9 mouse cellular contexts compared by ENCODE assay signal in the genomic region with DNA sequence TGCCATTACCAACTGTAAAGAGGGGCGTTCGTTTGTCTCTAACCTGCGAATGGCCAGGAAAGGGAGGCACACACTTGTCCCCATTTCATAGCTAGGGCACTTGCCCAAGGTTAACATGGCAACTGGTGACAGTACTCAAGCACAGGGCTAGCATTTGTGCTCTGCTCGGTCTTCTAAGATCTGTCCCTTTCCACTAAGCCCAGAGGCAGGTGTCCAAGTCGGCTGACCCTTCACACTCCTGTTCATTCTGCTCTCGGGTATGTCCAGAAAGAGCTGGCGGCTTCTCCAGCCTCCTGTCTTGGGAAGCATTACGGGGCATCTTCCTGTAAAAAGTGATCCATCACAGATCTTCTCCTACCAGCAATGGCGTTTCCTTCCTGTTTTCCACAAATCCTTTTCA. TPM values are rescaled to one million over a fixed set of nuclear protein-coding genes. Genes with fewer than 3 reads are reported as not detected.
A peak's percentile ranks its signal among the peaks of the same experiment; 100 is the strongest.
DNase-seq lines count a peak whose midpoint lies in the region; ATAC-seq lines count a peak whose summit lies in the region.
"Had no signal": no experiment of that assay in that cellular context is flagged by ENCODE, and none has a peak within 500 bp of the region (broad histone marks: within the 10 kb centered on the region; RNA-seq: fewer than 3 reads in every experiment).

No protein-coding gene starts in this region.

- H3K4me3 ChIP-seq in heart, embryonic 16.5 days (ENCODE audit: low read length) = peak overlapping the region; percentile 82
- H3K4me3 ChIP-seq in embryonic facial prominence, embryonic 15.5 days (replicated peaks) = peak overlapping the region; percentile 66
- peak overlapping the region; percentile 62; the same call in 1 of the 2 replicates for H3K4me3 ChIP-seq in kidney, embryonic 14.5 days (ENCODE audit: low read length)
- peak overlapping the region; percentile 35; the same call in 1 of the 2 replicates for H3K4me3 ChIP-seq in midbrain, embryonic 15.5 days

- no peaks in the 10 kb centered on the region for H3K36me3 ChIP-seq in heart, embryonic 16.5 days (ENCODE audit: control insufficient read depth, insufficient read depth)
- H3K36me3 ChIP-seq in embryonic facial prominence, embryonic 15.5 days = no peaks in the 10 kb centered on the region
- H3K36me3 ChIP-seq in kidney, embryonic 14.5 days (ENCODE audit: control insufficient read depth, insufficient read depth, low read length) = no peaks in the 10 kb centered on the region
- H3K36me3 ChIP-seq in midbrain, embryonic 15.5 days (replicated peaks) = no peaks in the 10 kb centered on the region

- peaks cover 15% of the 10 kb centered on the region for H3K4me1 ChIP-seq in heart, embryonic 16.5 days (ENCODE audit: control insufficient read depth, insufficient read depth, low read length)
- H3K4me1 ChIP-seq in embryonic facial prominence, embryonic 15.5 days = peaks cover 30% of the 10 kb centered on the region
- H3K4me1 ChIP-seq in kidney, embryonic 14.5 days (ENCODE audit: control insufficient read depth, insufficient read depth, low read length) = peaks cover 25% of the 10 kb centered on the region
- peaks cover 14% of the 10 kb centered on the region for H3K4me1 ChIP-seq in midbrain, embryonic 15.5 days

- H3K4me2 ChIP-seq in heart, embryonic 16.5 days (ENCODE audit: low read depth, low read length) = peak overlapping the region; percentile 99
- peak overlapping the region; percentile 94 for H3K4me2 ChIP-seq in embryonic facial prominence, embryonic 15.5 days (replicated peaks)
- peak overlapping the region; percentile 96 for H3K4me2 ChIP-seq in kidney, embryonic 14.5 days (replicated peaks; ENCODE audit: low read depth, low read length)
- peak overlapping the region; percentile 70 for H3K4me2 ChIP-seq in midbrain, embryonic 15.5 days

- 34% methylated on average over 9 of the region's 9 CpGs for WGBS in heart, embryonic 16.5 days
- WGBS in embryonic facial prominence, embryonic 15.5 days = 36% methylated on average over 9 of the region's 9 CpGs
- 24% methylated on average over 9 of the region's 9 CpGs for WGBS in kidney, embryonic 14.5 days
- WGBS in midbrain, embryonic 15.5 days = 46% methylated on average over 9 of the region's 9 CpGs

- no peak overlapping the region for H3K27ac ChIP-seq in heart, embryonic 16.5 days (ENCODE audit: low read length)
- H3K27ac ChIP-seq in embryonic facial prominence, embryonic 15.5 days (replicated peaks) = no peak overlapping the region
- no peak overlapping the region for H3K27ac ChIP-seq in kidney, embryonic 14.5 days (ENCODE audit: low read depth, low read length)
- H3K27ac ChIP-seq in midbrain, embryonic 15.5 days = no peak overlapping the region

- no peak for DNase-seq in heart, adult 18-20 months
- no peak for DNase-seq in right cerebral cortex, postnatal 14 days
- no peak for DNase-seq in thymus, postnatal 10 days (ENCODE audit: low spot score in 2 of 2)

- H3K9ac ChIP-seq in heart, embryonic 16.5 days (ENCODE audit: low read length) = no peak overlapping the region; the same call in 1 of the 2 replicates
- H3K9ac ChIP-seq in embryonic facial prominence, embryonic 15.5 days = no peak overlapping the region
- H3K9ac ChIP-seq in kidney, embryonic 14.5 days (ENCODE audit: low read depth, low read length) = no peak overlapping the region
- H3K9ac ChIP-seq in midbrain, embryonic 15.5 days = no peak overlapping the region

- peaks cover 8% of the 10 kb centered on the region; the same call in 1 of the 2 replicates for H3K27me3 ChIP-seq in heart, embryonic 16.5 days (ENCODE audit: control insufficient read depth, insufficient read depth, low read length)
- H3K27me3 ChIP-seq in embryonic facial prominence, embryonic 15.5 days = no peaks in the 10 kb centered on the region
- H3K27me3 ChIP-seq in kidney, embryonic 14.5 days (ENCODE audit: control insufficient read depth, insufficient read depth, low read length) = no peaks in the 10 kb centered on the region
- H3K27me3 ChIP-seq in midbrain, embryonic 15.5 days (replicated peaks) = peaks cover 13% of the 10 kb centered on the region

- no peaks in the 10 kb centered on the region for H3K9me3 ChIP-seq in heart, embryonic 16.5 days (replicated peaks; ENCODE audit: control insufficient read depth, low read length)
- no peaks in the 10 kb centered on the region for H3K9me3 ChIP-seq in embryonic facial prominence, embryonic 15.5 days (replicated peaks)
- H3K9me3 ChIP-seq in kidney, embryonic 14.5 days (ENCODE audit: control insufficient read depth, low read length) = no peaks in the 10 kb centered on the region
- H3K9me3 ChIP-seq in midbrain, embryonic 15.5 days = no peaks in the 10 kb centered on the region

- no peak for ATAC-seq in heart, embryonic 16.5 days (replicated peaks; ENCODE audit: extremely low read depth, insufficient read depth, low FRiP score)
- no peak for ATAC-seq in embryonic facial prominence, embryonic 15.5 days (ENCODE audit: insufficient number of reproducible peaks, low FRiP score, low TSS enrichment, low read depth)
- no peak for ATAC-seq in kidney, embryonic 14.5 days (ENCODE audit: low FRiP score, low TSS enrichment)
- ATAC-seq in midbrain, embryonic 15.5 days (replicated peaks) = no peak
- ATAC-seq in frontal cortex, adult (ENCODE audit: low TSS enrichment) = no peak

RNA-seq across cellular contexts. Expression of a gene that starts 0.4 kb away (rescaled TPM):
- polyA plus RNA-seq in heart, embryonic 16.5 days (2015; fragmentation: Nextera tagmentation; extraction: Ambion mirVana) = 23.0 and 27.7 TPM in 2 replicates
- total RNA-seq in heart, adult 18-20 months (2021) = 1 to 10 TPM; 7.9 to 8.5 TPM
- polyA plus RNA-seq in embryonic facial prominence, embryonic 15.5 days (2015; fragmentation: Nextera tagmentation; extraction: Ambion mirVana) = 82.8 and 87.4 TPM in 2 replicates
- polyA plus RNA-seq in kidney, embryonic 14.5 days (2014; fragmentation: Nextera tagmentation; extraction: Ambion mirVana) = 28.8 and 33.4 TPM in 2 replicates
- 3.8 and 4.6 TPM in 2 replicates for polyA plus RNA-seq in midbrain, embryonic 15.5 days (2015; fragmentation: Nextera tagmentation; extraction: Ambion mirVana)

RNA-seq across cellular contexts. Expression of a gene that starts 20.4 kb away (rescaled TPM):
- polyA plus RNA-seq in heart, embryonic 16.5 days (2015; fragmentation: Nextera tagmentation; extraction: Ambion mirVana) = 0.97 and 1.0 TPM in 2 replicates
- under 1 TPM; 0.67 to 0.72 TPM for total RNA-seq in heart, adult 18-20 months (2021)
- polyA plus RNA-seq in embryonic facial prominence, embryonic 15.5 days (2015; fragmentation: Nextera tagmentation; extraction: Ambion mirVana) = 5.3 and 8.4 TPM in 2 replicates
- polyA plus RNA-seq in kidney, embryonic 14.5 days (2014; fragmentation: Nextera tagmentation; extraction: Ambion mirVana) = 0.69 and 1.0 TPM in 2 replicates
- 6.8 and 8.5 TPM in 2 replicates for polyA plus RNA-seq in midbrain, embryonic 15.5 days (2015; fragmentation: Nextera tagmentation; extraction: Ambion mirVana)
- total RNA-seq: liver, adult 2 months had no signal
- polyA plus RNA-seq: liver, adult 2 months had no signal

RNA-seq across cellular contexts. Expression of a gene that starts 34.6 kb away (rescaled TPM):
- 35.8 and 36.4 TPM in 2 replicates for polyA plus RNA-seq in heart, embryonic 16.5 days (2015; fragmentation: Nextera tagmentation; extraction: Ambion mirVana)
- 10 to 100 TPM; 17.8 to 21.5 TPM for total RNA-seq in heart, adult 18-20 months (2021)
- 52.6 and 53.3 TPM in 2 replicates for polyA plus RNA-seq in embryonic facial prominence, embryonic 15.5 days (2015; fragmentation: Nextera tagmentation; extraction: Ambion mirVana)
- polyA plus RNA-seq in kidney, embryonic 14.5 days (2014; fragmentation: Nextera tagmentation; extraction: Ambion mirVana) = 29.8 and 39.7 TPM in 2 replicates
- 103 and 106 TPM in 2 replicates for polyA plus RNA-seq in midbrain, embryonic 15.5 days (2015; fragmentation: Nextera tagmentation; extraction: Ambion mirVana)

RNA-seq across cellular contexts. Expression of a gene that starts 49.6 kb away (rescaled TPM):
- polyA plus RNA-seq in heart, embryonic 16.5 days (2015; fragmentation: Nextera tagmentation; extraction: Ambion mirVana) = 0.28 and 0.44 TPM in 2 replicates
- total RNA-seq in heart, adult 18-20 months (2021) = under 1 TPM; 0.10 to 0.20 TPM
- polyA plus RNA-seq in embryonic facial prominence, embryonic 15.5 days (2015; fragmentation: Nextera tagmentation; extraction: Ambion mirVana) = 6.0 and 8.0 TPM in 2 replicates
- polyA plus RNA-seq in kidney, embryonic 14.5 days (2014; fragmentation: Nextera tagmentation; extraction: Ambion mirVana) = not detected in 2 replicates
- polyA plus RNA-seq in midbrain, embryonic 15.5 days (2015; fragmentation: Nextera tagmentation; extraction: Ambion mirVana) = 0.17 TPM in 1 of 2 replicates, not detected in the other
- total RNA-seq: liver, adult 2 months had no signal
- polyA plus RNA-seq: liver, adult 2 months had no signal

RNA-seq across cellular contexts. Expression of a gene that starts 51.1 kb away (rescaled TPM):
- polyA plus RNA-seq in heart, embryonic 16.5 days (2015; fragmentation: Nextera tagmentation; extraction: Ambion mirVana) = 1.1 and 1.7 TPM in 2 replicates
- 1 to 10 TPM in 1 of 2 experiments, under 1 TPM in 1; 0.77 to 1.3 TPM for total RNA-seq in heart, adult 18-20 months (2021)
- polyA plus RNA-seq in embryonic facial prominence, embryonic 15.5 days (2015; fragmentation: Nextera tagmentation; extraction: Ambion mirVana) = 0.60 and 1.1 TPM in 2 replicates
- 0.28 and 0.31 TPM in 2 replicates for polyA plus RNA-seq in kidney, embryonic 14.5 days (2014; fragmentation: Nextera tagmentation; extraction: Ambion mirVana)
- polyA plus RNA-seq in midbrain, embryonic 15.5 days (2015; fragmentation: Nextera tagmentation; extraction: Ambion mirVana) = 13.2 and 13.9 TPM in 2 replicates
